Mouse (Mus musculus) neural tube, embryonic 13.5 days (tissue): ENCODE measurements around the gene Arv1. TPM values are rescaled to one million over a fixed set of nuclear protein-coding genes. Genes with fewer than 3 reads are reported as not detected.
A peak's percentile ranks its signal among the peaks of the same experiment; 100 is the strongest.

Experiments
- ATAC-seq: fragments of 200-750 bp; cut with Nextera tagmentation; 2 replicates; pipeline ENCODE4 v1.8.0; 2017; ENCODE audit warnings: low read depth, mild to moderate bottlenecking, moderate TSS enrichment, moderate library complexity
- H3K27ac ChIP-seq: fragments of 300-500 bp; sonication (generic); replicated peaks from 2 replicates; pipeline ENCODE4 v1.5.1; 2015; ENCODE audit warnings: moderate library complexity, mild to moderate bottlenecking, inconsistent platforms
- H3K27me3 ChIP-seq: fragments of 300-500 bp; sonication (generic); 2 replicates; pipeline ENCODE4 v1.6.1; 2015; ENCODE audit warnings: mild to moderate bottlenecking, inconsistent platforms
- H3K36me3 ChIP-seq: fragments of 300-500 bp; sonication (generic); 2 replicates; pipeline ENCODE4 v1.6.1; 2015; ENCODE audit warnings: mild to moderate bottlenecking, inconsistent platforms
- H3K4me1 ChIP-seq: fragments of 300-500 bp; sonication (generic); replicated peaks from 2 replicates; pipeline ENCODE4 v1.6.1; 2015; ENCODE audit warnings: inconsistent platforms
- H3K4me2 ChIP-seq: fragments of 300-500 bp; sonication (generic); 2 replicates; pipeline ENCODE4 v1.6.1; 2015; ENCODE audit warnings: inconsistent platforms, mild to moderate bottlenecking, moderate library complexity
- H3K4me3 ChIP-seq: fragments of 300-500 bp; sonication (generic); 2 replicates; pipeline ENCODE4 v1.5.1; 2015; ENCODE audit warnings: mild to moderate bottlenecking, inconsistent platforms
- H3K9ac ChIP-seq: fragments of 300-500 bp; sonication (generic); 2 replicates; pipeline ENCODE4 v1.6.1; 2015; ENCODE audit warnings: moderate library complexity, mild to moderate bottlenecking, inconsistent platforms
- H3K9me3 ChIP-seq: fragments of 300-500 bp; sonication (generic); 2 replicates; pipeline ENCODE4 v1.6.1; 2016; ENCODE audit warnings: inconsistent platforms
- WGBS: fragments of 180-500 bp; shearing (Covaris S2); methylation state at CpG from one replicate; pipeline ENCODE4 v1.1.7; 2015; 5-methylcytosine and 5-hydroxymethylcytosine counted together
- polyA plus RNA-seq: library from polyadenylated mRNA; unstranded; fragments of >200 nt; fragmentation: Nextera tagmentation; extraction: Ambion mirVana; gene quantifications from 2 replicates; pipeline ENCODE4 v1.2.1, GENCODE M21; 2015

Gene Arv1
- polyA plus RNA-seq: 28.4 and 31.4 TPM in 2 replicates

DNA sequence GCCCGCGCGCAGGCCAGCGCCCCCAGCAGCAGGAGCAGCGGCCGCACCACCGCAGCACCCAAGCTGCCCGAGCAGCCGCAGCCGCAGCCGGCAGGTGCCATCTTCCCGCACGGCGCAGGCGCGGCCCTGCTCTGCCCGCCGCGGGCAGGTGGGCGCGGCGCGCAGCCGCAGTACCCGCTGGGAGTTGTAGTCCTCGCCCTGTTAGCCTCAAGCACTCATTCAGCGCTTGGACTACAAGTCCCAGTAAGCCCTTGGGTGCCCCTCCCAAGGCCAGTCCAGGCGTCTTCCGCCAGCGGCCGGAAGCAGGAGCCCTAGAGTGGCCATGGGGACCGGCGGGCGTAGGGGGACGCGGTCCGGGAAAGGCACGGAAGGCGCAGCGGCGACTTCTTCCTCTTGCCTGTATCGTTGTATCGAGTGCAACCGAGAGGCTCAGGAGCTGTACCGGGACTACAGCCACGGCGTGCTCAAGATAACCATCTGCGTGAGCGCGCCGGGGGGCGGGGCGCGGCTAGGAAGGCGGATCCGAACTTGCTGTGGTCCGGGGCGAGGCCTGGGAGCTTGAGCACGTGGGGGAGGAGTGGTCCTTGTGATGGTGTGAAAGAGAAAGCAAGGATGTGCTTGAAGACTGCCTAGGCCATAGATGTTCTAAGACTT is at the start of gene Arv1, which contains the start of gene Ttc13:
Gene Arv1, plus strand, starts transcription at position 278 of the 654 bp plus-strand sequence.
Gene Ttc13, minus strand, starts transcription at position 122 of the 654 bp plus-strand sequence.
- H3K4me1 ChIP-seq: peaks cover 30% of the 10 kb centered on the region
- peaks cover 21% of the 10 kb centered on the region for H3K36me3 ChIP-seq
- H3K9ac ChIP-seq: peak within 1 kb of the TSS; percentile 93
- no peaks in the 10 kb centered on the region for H3K9me3 ChIP-seq
- H3K4me3 ChIP-seq: peak within 1 kb of the TSS; percentile 89
- under 1% methylated on average over 58 of the region's 59 CpGs for WGBS
- no peaks in the 10 kb centered on the region for H3K27me3 ChIP-seq
- peak; percentile 100 for ATAC-seq
- H3K27ac ChIP-seq: peak within 1 kb of the TSS; percentile 66
- H3K4me2 ChIP-seq: peak within 1 kb of the TSS; percentile 92

DNA sequence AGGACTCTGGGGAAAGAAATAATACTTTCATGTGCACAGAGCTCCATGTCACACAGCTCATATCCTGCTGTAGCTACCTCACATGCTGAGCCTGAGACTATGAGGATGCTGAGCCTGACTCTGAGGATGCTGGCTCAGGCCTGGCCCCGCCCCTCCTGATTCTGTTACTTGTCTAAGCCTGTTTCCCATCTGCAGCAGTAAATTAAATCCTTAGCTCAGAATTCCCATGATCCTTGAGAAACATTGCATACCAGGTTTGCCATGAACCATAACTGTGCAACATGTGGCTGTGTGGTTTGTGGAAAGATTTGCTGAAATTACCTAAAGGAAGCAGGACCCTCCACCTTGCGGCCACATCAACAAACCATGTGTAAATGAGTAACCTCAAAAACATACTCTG is 49.6 kb upstream of the Arv1 start:
- Histone ChIP-seq H3K4me1 (peaks cover 8% of the 10 kb centered on the region), H3K9me3 (no peaks in the 10 kb centered on the region), H3K36me3 (peaks cover 67% of the 10 kb centered on the region), H3K27ac (no peak overlapping the region), H3K4me2 (no peak overlapping the region), H3K4me3 (no peak overlapping the region), H3K27me3 (no peaks in the 10 kb centered on the region), H3K9ac (no peak overlapping the region)
- ATAC-seq: no peak
- WGBS: 91% methylated on average over 2 of the region's 2 CpGs

DNA sequence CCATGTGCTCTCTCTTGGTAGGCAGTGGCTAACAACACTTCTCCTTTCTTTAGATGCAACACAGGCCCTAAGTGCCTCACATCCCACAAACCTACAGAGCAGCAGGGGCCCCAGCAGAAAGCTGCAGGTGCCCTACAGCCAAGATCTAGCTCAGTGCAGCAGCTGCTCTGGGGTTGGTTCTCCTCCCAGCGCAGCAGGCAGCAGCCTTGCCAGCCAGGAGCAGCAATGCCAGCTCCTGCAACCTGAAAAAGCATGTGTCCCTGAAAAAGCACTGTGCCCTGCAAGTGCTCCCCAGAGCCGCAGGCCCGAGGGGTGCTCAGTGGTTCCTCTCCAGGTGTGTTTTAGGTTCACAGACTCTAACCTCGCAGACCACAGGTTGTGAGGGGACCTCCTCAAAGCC is 45.3 kb upstream of the Arv1 start:
- 93% methylated on average over 4 of the region's 4 CpGs for WGBS
- H3K27me3 ChIP-seq: no peaks in the 10 kb centered on the region
- H3K27ac ChIP-seq: 0 out of 2 replicates have a peak overlapping the region, but pooled peaks have one; percentile 77
- H3K9me3 ChIP-seq: no peaks in the 10 kb centered on the region
- H3K4me2 ChIP-seq: no peak overlapping the region
- peak overlapping the region; percentile 50; the same call in 1 of the 2 replicates for H3K9ac ChIP-seq
- peaks cover 9% of the 10 kb centered on the region for H3K4me1 ChIP-seq
- ATAC-seq: no peak
- H3K4me3 ChIP-seq: no peak overlapping the region
- H3K36me3 ChIP-seq: peaks cover 89% of the 10 kb centered on the region

DNA sequence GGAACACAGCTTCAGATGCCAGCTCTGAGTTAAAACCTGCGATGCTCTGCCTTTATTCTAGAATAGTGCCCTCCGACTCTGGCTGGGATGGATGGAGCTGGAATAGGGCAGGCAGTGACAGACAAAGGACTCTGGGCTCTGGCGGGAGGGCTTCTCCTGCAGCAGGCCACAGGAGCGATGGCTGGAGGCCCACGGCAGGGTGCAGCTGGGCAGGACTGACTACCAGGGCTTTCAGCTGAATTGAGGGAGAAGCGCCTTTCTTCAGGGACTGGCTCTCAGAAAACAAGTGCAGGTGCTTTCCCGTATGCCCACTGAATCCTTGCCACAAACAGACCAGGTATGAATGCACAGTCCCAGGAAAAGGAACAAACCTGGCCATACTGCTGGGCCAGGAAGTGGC is 44.9 kb upstream of the Arv1 start:
- 85% methylated on average over 7 of the region's 7 CpGs for WGBS
- peak; percentile 49; the same call in 1 of the 2 replicates for ATAC-seq
- Histone ChIP-seq H3K9ac (peak overlapping the region; percentile 50; the same call in 1 of the 2 replicates), H3K4me3 (no peak overlapping the region), H3K27me3 (no peaks in the 10 kb centered on the region), H3K4me2 (no peak overlapping the region), H3K9me3 (no peaks in the 10 kb centered on the region), H3K27ac (peak overlapping the region; percentile 77), H3K36me3 (peaks cover 89% of the 10 kb centered on the region), H3K4me1 (peaks cover 9% of the 10 kb centered on the region)

DNA sequence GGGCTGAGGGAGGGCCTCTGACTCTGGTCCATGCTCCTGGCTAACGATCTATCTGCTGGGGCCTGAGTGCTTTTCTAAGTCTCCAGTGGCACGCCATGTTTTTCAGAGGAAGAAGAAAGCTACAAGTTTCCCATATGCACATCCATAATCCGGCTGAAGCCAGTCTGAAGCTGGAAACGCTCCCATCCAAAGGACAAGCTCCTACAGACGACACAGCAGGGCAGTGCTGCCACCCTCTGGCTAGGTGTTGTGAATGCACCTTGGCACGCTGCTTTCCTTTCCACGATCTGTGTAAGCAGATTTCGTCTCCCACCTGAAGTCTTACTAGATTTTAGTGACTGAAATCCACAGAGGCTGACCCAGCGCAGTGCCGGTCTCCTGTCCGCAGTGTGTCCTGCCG is 44.5 kb upstream of the Arv1 start:
- Histone ChIP-seq H3K4me3 (no peak overlapping the region), H3K9me3 (no peaks in the 10 kb centered on the region), H3K4me1 (peaks cover 9% of the 10 kb centered on the region), H3K9ac (peak overlapping the region; percentile 50; the same call in 1 of the 2 replicates), H3K4me2 (no peak overlapping the region), H3K36me3 (peaks cover 89% of the 10 kb centered on the region), H3K27ac (peak overlapping the region; percentile 77), H3K27me3 (no peaks in the 10 kb centered on the region)
- 58% methylated on average over 12 of the region's 12 CpGs for WGBS
- ATAC-seq: peak; percentile 74

- H3K4me3 ChIP-seq: no peak overlapping the region
- H3K4me2 ChIP-seq: no peak overlapping the region
- peaks cover 88% of the 10 kb centered on the region for H3K36me3 ChIP-seq
- H3K4me1 ChIP-seq: peaks cover 9% of the 10 kb centered on the region
- WGBS: 92% methylated on average over 13 of the region's 13 CpGs
- ATAC-seq: no peak
- no peak overlapping the region for H3K9ac ChIP-seq
- H3K27me3 ChIP-seq: no peaks in the 10 kb centered on the region
- no peak overlapping the region for H3K27ac ChIP-seq
- no peaks in the 10 kb centered on the region for H3K9me3 ChIP-seq
Observed at GRCm38 (mm10) chr8:124678246-124678645, 43.7 kb upstream of the Arv1 start.

- WGBS: 87% methylated on average over 10 of the region's 10 CpGs
- no peak overlapping the region for H3K27ac ChIP-seq
- peaks cover 9% of the 10 kb centered on the region for H3K4me1 ChIP-seq
- ATAC-seq: no peak
- H3K4me3 ChIP-seq: no peak overlapping the region
- peaks cover 86% of the 10 kb centered on the region for H3K36me3 ChIP-seq
- no peak overlapping the region for H3K9ac ChIP-seq
- no peak overlapping the region for H3K4me2 ChIP-seq
- H3K9me3 ChIP-seq: no peaks in the 10 kb centered on the region
- no peaks in the 10 kb centered on the region for H3K27me3 ChIP-seq
Observed at GRCm38 (mm10) chr8:124681077-124681791, 40.7 kb upstream of the Arv1 start.

DNA sequence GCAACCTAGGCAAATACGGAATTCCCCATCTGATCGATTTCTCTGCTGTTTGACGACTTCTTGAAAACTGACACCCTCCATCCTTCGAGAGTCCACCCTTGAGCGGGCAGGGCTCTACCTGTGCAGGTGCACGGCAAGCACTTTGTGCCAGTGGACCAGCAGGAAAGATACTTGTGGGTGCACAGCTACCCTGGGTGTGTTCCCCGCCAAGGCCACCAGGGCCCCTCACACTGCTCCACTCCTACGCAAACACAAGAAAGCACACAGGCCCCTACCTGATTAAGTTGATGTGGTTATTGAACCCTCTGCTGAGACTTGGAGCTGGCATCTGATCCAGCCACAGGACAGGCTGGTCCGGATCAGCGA is 40.2 kb upstream of the Arv1 start:
- 93% methylated on average over 10 of the region's 10 CpGs for WGBS
- Histone ChIP-seq H3K9ac (no peak overlapping the region), H3K4me1 (peaks cover 7% of the 10 kb centered on the region), H3K9me3 (no peaks in the 10 kb centered on the region), H3K4me3 (no peak overlapping the region), H3K27ac (no peak overlapping the region), H3K27me3 (no peaks in the 10 kb centered on the region), H3K4me2 (no peak overlapping the region), H3K36me3 (peaks cover 90% of the 10 kb centered on the region)
- ATAC-seq: no peak

DNA sequence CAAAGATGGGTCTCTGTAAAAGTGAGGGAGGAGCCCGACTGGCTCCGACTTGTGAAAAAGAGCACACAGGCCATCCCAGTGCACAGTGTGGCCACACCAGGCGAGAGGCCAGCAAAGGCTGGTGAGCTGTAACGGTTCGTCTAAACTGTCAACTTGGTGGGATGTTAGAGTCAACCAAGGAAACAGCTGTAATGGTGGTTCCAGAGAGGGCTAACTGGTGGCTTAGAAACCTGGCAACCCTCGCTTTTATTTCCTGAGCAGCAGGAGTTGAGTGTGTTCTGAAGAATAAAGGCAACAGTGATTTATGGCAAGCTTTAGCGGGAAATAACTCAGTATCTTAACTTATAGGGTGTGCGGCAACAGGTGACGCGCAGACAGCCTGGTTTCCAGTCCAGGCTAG is 39.7 kb upstream of the Arv1 start:
- no peak for ATAC-seq
- H3K27ac ChIP-seq: no peak overlapping the region
- peaks cover 87% of the 10 kb centered on the region for H3K36me3 ChIP-seq
- H3K27me3 ChIP-seq: no peaks in the 10 kb centered on the region
- WGBS: 83% methylated on average over 10 of the region's 10 CpGs
- H3K4me1 ChIP-seq: peaks cover 2% of the 10 kb centered on the region
- H3K9me3 ChIP-seq: no peaks in the 10 kb centered on the region
- H3K9ac ChIP-seq: no peak overlapping the region
- H3K4me3 ChIP-seq: no peak overlapping the region
- H3K4me2 ChIP-seq: no peak overlapping the region

- H3K27ac ChIP-seq: no peak overlapping the region
- ATAC-seq: no peak
- H3K9ac ChIP-seq: no peak overlapping the region
- H3K4me2 ChIP-seq: no peak overlapping the region
- no peaks in the 10 kb centered on the region for H3K27me3 ChIP-seq
- H3K4me1 ChIP-seq: no peaks in the 10 kb centered on the region
- H3K4me3 ChIP-seq: no peak overlapping the region
- H3K36me3 ChIP-seq: peaks cover 67% of the 10 kb centered on the region
- WGBS: 93% methylated on average over 13 of the region's 13 CpGs
- H3K9me3 ChIP-seq: no peaks in the 10 kb centered on the region
Observed at GRCm38 (mm10) chr8:124688899-124689298, 33.0 kb upstream of the Arv1 start.

- Histone ChIP-seq H3K27me3 (no peaks in the 10 kb centered on the region), H3K4me1 (no peaks in the 10 kb centered on the region), H3K9ac (no peak overlapping the region), H3K4me3 (no peak overlapping the region), H3K9me3 (no peaks in the 10 kb centered on the region), H3K36me3 (peaks cover 60% of the 10 kb centered on the region), H3K4me2 (no peak overlapping the region), H3K27ac (no peak overlapping the region)
- ATAC-seq: no peak
- WGBS: 93% methylated on average over 4 of the region's 4 CpGs
Observed at GRCm38 (mm10) chr8:124691706-124692105, 30.2 kb upstream of the Arv1 start.

- no peaks in the 10 kb centered on the region for H3K27me3 ChIP-seq
- no peak overlapping the region for H3K4me3 ChIP-seq
- no peak overlapping the region for H3K4me2 ChIP-seq
- H3K9me3 ChIP-seq: no peaks in the 10 kb centered on the region
- H3K36me3 ChIP-seq: peaks cover 77% of the 10 kb centered on the region
- WGBS: 88% methylated on average over 22 of the region's 22 CpGs
- no peaks in the 10 kb centered on the region for H3K4me1 ChIP-seq
- no peak for ATAC-seq
- no peak overlapping the region for H3K9ac ChIP-seq
- no peak overlapping the region for H3K27ac ChIP-seq
Observed at GRCm38 (mm10) chr8:124695424-124696100, 26.4 kb upstream of the Arv1 start.
